Mouse (Mus musculus) lung, postnatal 10 days (tissue): Measurements from ENCODE around the gene Slc51a.
A peak's percentile ranks its signal among the peaks of the same experiment; 100 is the strongest.

ENCODE experiments used
- DNase-seq: peaks from one replicate; pipeline ENCODE4 v3.0.0; 2021

Slc51a gene

GRCm38 (mm10) chr16:32487234-32488111, at the start of gene Slc51a:
TSS of gene Slc51a (minus strand) at chr16:32487879.
- no peak for DNase-seq

GRCm38 (mm10) chr16:32535157-32535751, 47.6 kb upstream of the Slc51a start:
- DNase-seq, result no peak

- no peak for DNase-seq
These were observed 45.5 kb upstream of the Slc51a start for GRCm38 (mm10) chr16:32532878-32533826.

- DNase-seq, result no peak
These were observed 39.2 kb upstream of the Slc51a start for GRCm38 (mm10) chr16:32526906-32527305.

- DNase-seq, result no peak
These were observed 36.6 kb upstream of the Slc51a start for GRCm38 (mm10) chr16:32524244-32524615.

GRCm38 (mm10) chr16:32523462-32524243, 36.0 kb upstream of the Slc51a start:
- DNase-seq, result peak; percentile 56

GRCm38 (mm10) chr16:32522578-32523194, 35.0 kb upstream of the Slc51a start:
- no peak for DNase-seq

- no peak for DNase-seq
These were observed 32.7 kb upstream of the Slc51a start for GRCm38 (mm10) chr16:32520372-32520748.

GRCm38 (mm10) chr16:32519656-32520371, 32.1 kb upstream of the Slc51a start:
- no peak for DNase-seq

GRCm38 (mm10) chr16:32517785-32518481, 30.3 kb upstream of the Slc51a start:
- DNase-seq, result no peak

- no peak for DNase-seq
These were observed 28.6 kb upstream of the Slc51a start for GRCm38 (mm10) chr16:32516006-32516962.

GRCm38 (mm10) chr16:32513948-32514347, 26.3 kb upstream of the Slc51a start:
- no peak for DNase-seq

GRCm38 (mm10) chr16:32513401-32513800, 25.7 kb upstream of the Slc51a start:
- DNase-seq, result no peak

- no peak for DNase-seq
These were observed 25.2 kb upstream of the Slc51a start for GRCm38 (mm10) chr16:32512921-32513320.

- no peak for DNase-seq
These were observed 24.3 kb upstream of the Slc51a start for GRCm38 (mm10) chr16:32511827-32512490.

- DNase-seq, result no peak
These were observed 23.7 kb upstream of the Slc51a start for GRCm38 (mm10) chr16:32511338-32511734.

- DNase-seq, result no peak
These were observed 23.0 kb upstream of the Slc51a start for GRCm38 (mm10) chr16:32510399-32511337.
